ENCODE assay signal across 20 mouse cellular contexts in the genomic region with DNA sequence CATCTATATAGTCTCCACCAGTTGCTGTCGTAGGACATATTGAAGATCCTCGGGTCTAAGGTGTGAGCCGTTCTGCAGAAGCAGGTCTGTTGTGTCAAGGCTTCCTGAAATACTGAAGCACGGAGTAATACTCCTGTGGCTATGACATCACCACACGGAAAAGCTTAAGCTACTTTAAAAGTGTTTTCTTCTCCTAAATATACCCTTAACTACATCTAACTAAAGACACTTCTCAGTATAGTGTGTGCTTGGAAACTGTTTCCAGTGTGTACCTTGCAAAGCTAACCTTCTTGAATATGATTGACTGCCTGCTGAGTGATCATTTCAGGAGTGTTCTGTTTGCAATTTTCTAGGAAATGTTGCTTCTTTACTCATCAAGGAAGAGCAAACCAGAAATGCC. TPM values are rescaled to one million over a fixed set of nuclear protein-coding genes. Genes with fewer than 3 reads are reported as not detected.
"Had no signal": no experiment of that assay in that cellular context is flagged by ENCODE, and none has a peak within 500 bp of the region (broad histone marks: within the 10 kb centered on the region; RNA-seq: fewer than 3 reads in every experiment).

No protein-coding gene starts in this region.

- H3K27me3 ChIP-seq: liver, embryonic 13.5 days; liver, embryonic 15.5 days; megakaryocyte, embryonic 14.5 days; neural tube, embryonic 12.5 days had no signal

- H3K36me3 ChIP-seq: liver, embryonic 13.5 days; liver, embryonic 15.5 days; midbrain, embryonic 12.5 days; neural tube, embryonic 12.5 days had no signal

- ATAC-seq: liver, postnatal 0 days had no signal

- H3K4me3 ChIP-seq: liver, embryonic 13.5 days; liver, embryonic 15.5 days; megakaryocyte, embryonic 14.5 days; midbrain, embryonic 12.5 days; neural tube, embryonic 12.5 days had no signal

- H3K9me3 ChIP-seq: liver, embryonic 13.5 days; liver, embryonic 15.5 days; megakaryocyte, embryonic 14.5 days; midbrain, embryonic 12.5 days; neural tube, embryonic 12.5 days had no signal

- H3K9ac ChIP-seq: liver, embryonic 13.5 days; liver, embryonic 15.5 days; liver, postnatal 0 days; lung, embryonic 14.5 days; midbrain, embryonic 12.5 days; neural tube, embryonic 12.5 days had no signal

- H3K4me1 ChIP-seq: liver, embryonic 13.5 days; megakaryocyte, embryonic 14.5 days; midbrain, embryonic 12.5 days; neural tube, embryonic 12.5 days had no signal

- H3K27ac ChIP-seq: liver, embryonic 13.5 days; liver, embryonic 15.5 days; macrophage; midbrain, embryonic 12.5 days; neural tube, embryonic 12.5 days had no signal

- H3K4me2 ChIP-seq: liver, embryonic 11.5 days; liver, embryonic 13.5 days; liver, embryonic 15.5 days; lung, embryonic 14.5 days; midbrain, embryonic 12.5 days; neural tube, embryonic 12.5 days had no signal

- DNase-seq: liver, embryonic 13.5 days; liver, postnatal 0 days; lung, embryonic 14.5 days; lung, postnatal 14 days; lung, postnatal 36 days; midbrain, embryonic 14.5 days; retina, postnatal 1 day; right cerebral cortex, adult 18-20 months; right cerebral cortex, postnatal 25 days; right cerebral cortex, postnatal 4 days; spleen, adult 18-20 months; thymus, adult 18-20 months; thymus, postnatal 14 days; thymus, postnatal 36 days had no signal

RNA-seq across cellular contexts. Expression of gene Foxa1, which starts 35.2 kb away (rescaled TPM):
- polyA plus RNA-seq: macrophage had no signal

RNA-seq across cellular contexts. Expression of gene Ttc6, which starts 52.4 kb away (rescaled TPM):
- polyA plus RNA-seq: macrophage had no signal
